Mouse (Mus musculus) E14TG2a.4 (cell line): ENCODE measurements at regions not wholly inside any gene's neighbourhood (a gene's known extent, or its start where the extent isn't known, plus 50 kb on each side); places are given as distances from the start of the nearest gene placed in this dataset.

Experiments
- H3K27me3 ChIP-seq: 2 replicates; pipeline ENCODE4 v1.6.1; 2014; ENCODE audit warnings: low read length, control low read depth; ENCODE audit not compliant: insufficient read depth
- H3K36me3 ChIP-seq: 2 replicates; pipeline ENCODE4 v1.6.1; 2014; ENCODE audit warnings: low read length, control low read depth; ENCODE audit not compliant: insufficient read depth
- H3K4me1 ChIP-seq: replicated peaks from 2 replicates; pipeline ENCODE4 v1.6.1; 2014; ENCODE audit warnings: low read depth, low read length, control low read depth
- H3K4me3 ChIP-seq: replicated peaks from 2 replicates; pipeline ENCODE4 v1.5.1; 2014; ENCODE audit warnings: mild to moderate bottlenecking, low read length
- H3K9me3 ChIP-seq: 2 replicates; pipeline ENCODE4 v1.6.1; 2014; ENCODE audit warnings: low read length, control low read depth
- CTCF ChIP-seq: conservative IDR thresholded peaks from 2 replicates; pipeline ENCODE4 v1.5.1; 2014; ENCODE audit warnings: low read length
- NANOG ChIP-seq: IDR thresholded peaks from 2 replicates; pipeline ENCODE4 v1.6.1; 2014; ENCODE audit warnings: borderline replicate concordance, low read length, mixed read lengths
- POU5F1 ChIP-seq: IDR thresholded peaks from 2 replicates; pipeline ENCODE4 v1.6.1; 2014; ENCODE audit warnings: low read length, borderline replicate concordance

DNA sequence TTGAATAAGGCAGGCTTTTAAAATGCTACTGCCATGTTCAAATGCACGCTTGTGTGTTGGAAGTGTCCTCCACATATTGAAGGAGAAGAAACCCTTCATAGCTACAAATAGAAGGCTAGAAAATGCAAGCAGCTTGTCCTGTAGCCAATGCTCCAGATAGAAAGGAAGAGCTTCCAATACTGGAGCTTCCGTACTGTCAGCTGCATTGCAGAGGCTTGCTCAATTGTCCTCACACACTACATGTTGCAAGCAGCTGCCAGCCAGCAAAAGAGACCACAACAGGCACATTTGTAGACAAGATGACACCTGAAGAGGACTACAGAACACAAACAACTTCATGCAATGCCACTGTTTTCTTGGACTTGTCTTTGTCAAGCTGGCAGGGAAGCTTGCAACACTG, 314.0 kb downstream of the Inhba start:
- Histone ChIP-seq H3K9me3 (no peaks in the 10 kb centered on the region), H3K36me3 (no peaks in the 10 kb centered on the region), H3K27me3 (no peaks in the 10 kb centered on the region), H3K4me3 (no peak overlapping the region), H3K4me1 (no peaks in the 10 kb centered on the region)
- TF ChIP-seq POU5F1 (no peak), NANOG (no peak), CTCF (no peak)

DNA sequence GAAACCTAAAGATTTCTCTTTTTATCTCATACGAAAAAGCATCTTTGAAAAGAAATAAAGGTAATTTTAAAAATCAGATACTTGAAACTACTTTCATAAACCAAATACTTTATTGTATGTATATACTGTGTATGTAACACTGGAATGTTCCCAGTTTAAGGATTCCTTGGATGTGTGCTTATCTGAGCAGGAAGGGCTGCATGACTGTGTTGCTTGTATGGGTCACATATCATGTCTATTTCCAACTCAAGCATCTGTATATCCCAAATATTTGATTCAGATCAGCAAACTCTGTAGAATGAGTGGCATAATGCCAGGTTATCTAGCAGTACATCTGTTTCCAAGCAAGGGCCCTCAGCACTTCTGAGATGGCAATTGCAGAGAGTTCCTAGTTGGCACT, 330.1 kb downstream of the Inhba start:
- Histone ChIP-seq H3K4me1 (no peaks in the 10 kb centered on the region), H3K36me3 (no peaks in the 10 kb centered on the region), H3K4me3 (no peak overlapping the region), H3K9me3 (no peaks in the 10 kb centered on the region), H3K27me3 (no peaks in the 10 kb centered on the region)
- TF ChIP-seq NANOG = no peak
- TF ChIP-seq POU5F1 = no peak
- TF ChIP-seq CTCF = no peak

GRCm38 (mm10) chr13:16342171-16342570, 330.5 kb downstream of the Inhba start:
- Histone ChIP-seq H3K9me3 (no peaks in the 10 kb centered on the region), H3K27me3 (no peaks in the 10 kb centered on the region), H3K4me3 (no peak overlapping the region), H3K36me3 (no peaks in the 10 kb centered on the region), H3K4me1 (no peaks in the 10 kb centered on the region)
- TF ChIP-seq CTCF (no peak), POU5F1 (no peak), NANOG (no peak)

GRCm38 (mm10) chr13:16343280-16343945, 331.8 kb downstream of the Inhba start:
- no peaks in the 10 kb centered on the region for H3K27me3 ChIP-seq
- H3K4me3 ChIP-seq = no peak overlapping the region
- H3K9me3 ChIP-seq = no peaks in the 10 kb centered on the region
- TF ChIP-seq NANOG (no peak), CTCF (no peak), POU5F1 (no peak)
- no peaks in the 10 kb centered on the region for H3K4me1 ChIP-seq
- no peaks in the 10 kb centered on the region for H3K36me3 ChIP-seq

DNA sequence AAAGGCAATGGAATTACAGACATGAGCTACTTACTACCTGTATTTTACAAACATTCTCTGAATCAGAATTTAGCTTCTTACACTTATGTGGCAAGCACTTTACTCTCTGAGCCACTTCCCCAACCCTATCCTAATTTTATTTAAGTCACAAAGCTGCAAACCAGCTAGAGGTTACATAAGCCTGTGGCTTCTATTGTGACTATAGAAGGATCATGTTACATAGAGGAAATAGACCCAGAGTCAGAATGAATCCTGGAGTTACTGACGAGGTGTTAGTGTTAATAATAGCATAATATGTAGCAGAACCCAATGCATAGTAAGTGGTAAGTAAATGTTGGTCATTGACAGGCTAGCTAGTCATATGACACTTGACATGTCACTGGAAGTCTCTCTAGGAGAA, 337.7 kb downstream of the Inhba start:
- Histone ChIP-seq H3K4me3 (no peak overlapping the region), H3K9me3 (no peaks in the 10 kb centered on the region)
- no peak for TF ChIP-seq NANOG
- no peak for TF ChIP-seq CTCF
- no peak for TF ChIP-seq POU5F1

DNA sequence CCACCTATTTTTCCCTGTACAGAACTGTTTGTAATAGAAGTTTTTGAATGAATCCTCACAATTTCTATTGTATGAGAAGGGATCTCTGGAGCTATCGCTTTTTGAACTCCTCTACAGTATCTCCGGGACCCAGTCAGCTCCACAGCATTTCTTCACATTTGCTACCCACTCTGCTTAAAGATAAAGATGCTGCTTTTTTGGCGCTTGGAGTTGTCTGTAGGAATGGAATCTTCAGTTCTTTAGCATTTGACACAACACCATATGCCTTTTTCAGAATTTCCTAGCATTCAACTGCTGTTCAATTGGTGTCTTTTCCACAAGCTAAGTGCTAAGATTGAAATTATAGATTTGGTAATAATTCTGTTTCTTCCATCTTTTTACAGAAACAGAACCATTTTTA, 338.4 kb downstream of the Inhba start:
- H3K4me3 ChIP-seq = no peak overlapping the region
- no peaks in the 10 kb centered on the region for H3K36me3 ChIP-seq
- TF ChIP-seq NANOG (no peak), CTCF (no peak), POU5F1 (no peak)
- H3K27me3 ChIP-seq = no peaks in the 10 kb centered on the region
- H3K4me1 ChIP-seq = no peaks in the 10 kb centered on the region
- H3K9me3 ChIP-seq = no peaks in the 10 kb centered on the region

More for the DNA sequence above, 337.7 kb downstream of the Inhba start:
- Histone ChIP-seq H3K4me1 (no peaks in the 10 kb centered on the region), H3K36me3 (no peaks in the 10 kb centered on the region), H3K27me3 (no peaks in the 10 kb centered on the region)

GRCm38 (mm10) chr13:16355316-16355715, 343.7 kb downstream of the Inhba start:
- H3K9me3 ChIP-seq = no peaks in the 10 kb centered on the region
- no peaks in the 10 kb centered on the region for H3K4me1 ChIP-seq
- TF ChIP-seq NANOG (no peak), POU5F1 (no peak)
- H3K4me3 ChIP-seq = no peak overlapping the region
- no peaks in the 10 kb centered on the region for H3K36me3 ChIP-seq
- H3K27me3 ChIP-seq = no peaks in the 10 kb centered on the region

- no peaks in the 10 kb centered on the region for H3K36me3 ChIP-seq
- no peak overlapping the region for H3K4me3 ChIP-seq
- TF ChIP-seq POU5F1 (no peak), NANOG (no peak), CTCF (no peak)
- no peaks in the 10 kb centered on the region for H3K4me1 ChIP-seq
- no peaks in the 10 kb centered on the region for H3K9me3 ChIP-seq
- H3K27me3 ChIP-seq = no peaks in the 10 kb centered on the region
Observed at GRCm38 (mm10) chr13:16379492-16379891, 367.8 kb downstream of the Inhba start.

DNA sequence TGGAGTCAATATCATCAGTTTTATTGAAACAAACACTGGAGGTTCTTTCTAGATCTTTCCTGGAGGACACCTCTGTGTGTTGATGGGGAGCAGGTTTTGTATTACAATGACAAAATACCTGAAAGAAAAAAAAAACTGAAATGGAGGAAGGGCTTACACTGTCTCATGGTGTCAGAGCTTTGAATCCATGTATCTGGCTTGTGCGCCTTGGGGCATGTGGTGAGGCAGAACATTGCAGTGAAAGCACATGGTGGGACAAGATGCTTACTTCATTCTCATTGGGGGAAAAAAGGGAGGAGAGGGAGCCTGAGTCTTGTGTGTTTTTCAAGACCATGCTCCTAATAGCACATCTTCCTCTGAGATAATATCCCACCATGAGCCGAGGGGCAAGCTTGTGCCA, 368.3 kb downstream of the Inhba start:
- Histone ChIP-seq H3K9me3 (no peaks in the 10 kb centered on the region), H3K36me3 (no peaks in the 10 kb centered on the region), H3K27me3 (no peaks in the 10 kb centered on the region), H3K4me3 (no peak overlapping the region), H3K4me1 (no peaks in the 10 kb centered on the region)
- TF ChIP-seq NANOG = no peak
- no peak for TF ChIP-seq POU5F1
- TF ChIP-seq CTCF = no peak
